Mouse (Mus musculus) erythroblast, embryonic 14.5 days (primary cell): ENCODE data around the gene Fam20c.

ENCODE experiments used
- GATA1 ChIP-seq: IDR thresholded peaks from 2 replicates; pipeline ENCODE4 v1.6.1; 2012; ENCODE audit warnings: low read length, inconsistent platforms, mixed read lengths
- TAL1 ChIP-seq: IDR thresholded peaks from 3 replicates; pipeline ENCODE4 v1.6.1; 2012; ENCODE audit warnings: low read length, inconsistent platforms, mixed read lengths

GRCm38 (mm10) chr5:138840981-138841380 lies 86.7 kb downstream of the Fam20c start:
- TF ChIP-seq TAL1, result no peak
- no peak for TF ChIP-seq GATA1
